Mouse (Mus musculus): ENCODE measurements around the gene Eif2ak4.

The Eif2ak4 gene

DNA sequence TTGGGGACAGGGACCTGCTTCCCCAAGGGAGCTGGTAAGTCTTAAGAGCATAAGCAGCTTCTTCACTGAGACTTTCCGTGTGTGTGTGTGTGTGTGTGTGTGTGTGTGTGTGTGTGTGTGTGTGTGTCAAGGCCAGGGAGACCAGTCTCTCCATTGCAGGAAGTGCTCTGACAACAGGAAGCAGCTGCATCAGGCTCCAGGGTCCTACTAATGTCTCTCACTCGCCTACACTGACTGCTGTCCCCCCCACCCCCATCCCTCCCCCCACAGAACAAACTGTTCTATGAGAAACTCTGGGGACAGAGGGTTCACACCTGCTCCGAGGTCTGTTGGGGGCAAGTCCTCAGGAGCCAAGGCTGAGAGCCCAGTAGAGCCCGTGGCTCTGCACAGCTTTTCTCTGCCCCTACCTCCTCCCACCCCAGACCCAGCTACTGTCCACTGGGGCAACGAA is 102.9 kb downstream of the Eif2ak4 start:
- in situ Hi-C loops (cut with MboI; ENCODE audit: low pct_unique_long_range_greater_than_20kb in 1 of 2, low sequenced_read_pairs in 2 of 2, unreplicated experiment in 1 of 2): loop anchor here in 1 of 2 experiments (25.0 kb wide), 1 partner anchor 396 kb away; no protein-coding TSS in a partner anchor

- in situ Hi-C loops (cut with MboI; ENCODE audit: low pct_unique_long_range_greater_than_20kb in 1 of 2, low sequenced_read_pairs in 2 of 2, unreplicated experiment in 1 of 2): loop anchor here in 1 of 2 experiments (25.0 kb wide), 1 partner anchor 395 kb away; no protein-coding TSS in a partner anchor
Measured at GRCm38 (mm10) chr2:118491741-118492395, 103.5 kb downstream of the Eif2ak4 start.

DNA sequence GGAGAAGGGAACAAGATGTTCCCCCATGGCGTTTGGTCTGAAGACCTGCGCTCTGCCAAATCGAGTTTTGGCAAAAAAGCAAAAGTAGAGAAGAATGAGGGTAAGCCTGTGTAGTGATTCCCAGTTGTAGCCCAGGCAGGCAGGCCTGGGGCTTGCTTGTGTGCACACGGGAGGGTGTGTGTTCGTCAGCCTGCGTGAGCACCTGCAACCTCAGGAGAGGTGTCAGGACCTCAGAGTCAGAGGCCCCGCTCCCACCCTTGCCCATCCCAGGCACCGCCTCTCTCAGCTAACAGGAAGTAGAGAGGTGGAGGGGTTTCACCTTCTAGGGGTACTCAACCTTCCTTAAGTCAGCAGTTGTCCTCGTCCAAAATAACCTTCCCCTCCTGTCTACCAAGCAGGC is 106.6 kb downstream of the Eif2ak4 start:
- in situ Hi-C loops (cut with MboI; ENCODE audit: low pct_unique_long_range_greater_than_20kb in 1 of 2, low sequenced_read_pairs in 2 of 2, unreplicated experiment in 1 of 2): loop anchor here in 1 of 2 experiments (25.0 kb wide), 1 partner anchor 392 kb away; no protein-coding TSS in a partner anchor

DNA sequence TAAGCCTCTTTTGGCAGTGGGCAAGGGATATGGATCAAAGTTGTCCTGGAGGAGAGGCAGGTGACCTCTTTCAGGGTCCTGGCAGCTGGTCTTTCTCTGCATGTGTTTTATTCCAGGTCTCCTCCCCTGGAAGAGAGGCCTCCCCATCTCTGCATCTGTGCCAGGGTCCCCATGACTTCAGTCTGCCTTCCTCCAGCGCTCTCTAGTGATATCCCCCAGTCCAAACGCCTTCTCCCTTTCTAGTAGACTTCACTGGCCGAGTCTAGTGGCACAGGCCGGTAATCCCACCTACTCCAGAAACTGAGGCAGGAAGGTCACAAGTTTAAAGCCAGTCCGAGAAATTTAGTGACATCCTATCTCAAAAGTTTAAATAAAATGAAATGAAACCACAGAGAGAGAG is 109.5 kb downstream of the Eif2ak4 start:
- in situ Hi-C loops (cut with MboI; ENCODE audit: low pct_unique_long_range_greater_than_20kb in 1 of 2, low sequenced_read_pairs in 2 of 2, unreplicated experiment in 1 of 2): loop anchor here in 1 of 2 experiments (25.0 kb wide), 1 partner anchor 389 kb away; no protein-coding TSS in a partner anchor

GRCm38 (mm10) chr2:118498476-118498875 is 110.1 kb downstream of the Eif2ak4 start:
- in situ Hi-C loops (cut with MboI; ENCODE audit: low pct_unique_long_range_greater_than_20kb in 1 of 2, low sequenced_read_pairs in 2 of 2, unreplicated experiment in 1 of 2): loop anchor here in 1 of 2 experiments (25.0 kb wide), 1 partner anchor 389 kb away; no protein-coding TSS in a partner anchor

DNA sequence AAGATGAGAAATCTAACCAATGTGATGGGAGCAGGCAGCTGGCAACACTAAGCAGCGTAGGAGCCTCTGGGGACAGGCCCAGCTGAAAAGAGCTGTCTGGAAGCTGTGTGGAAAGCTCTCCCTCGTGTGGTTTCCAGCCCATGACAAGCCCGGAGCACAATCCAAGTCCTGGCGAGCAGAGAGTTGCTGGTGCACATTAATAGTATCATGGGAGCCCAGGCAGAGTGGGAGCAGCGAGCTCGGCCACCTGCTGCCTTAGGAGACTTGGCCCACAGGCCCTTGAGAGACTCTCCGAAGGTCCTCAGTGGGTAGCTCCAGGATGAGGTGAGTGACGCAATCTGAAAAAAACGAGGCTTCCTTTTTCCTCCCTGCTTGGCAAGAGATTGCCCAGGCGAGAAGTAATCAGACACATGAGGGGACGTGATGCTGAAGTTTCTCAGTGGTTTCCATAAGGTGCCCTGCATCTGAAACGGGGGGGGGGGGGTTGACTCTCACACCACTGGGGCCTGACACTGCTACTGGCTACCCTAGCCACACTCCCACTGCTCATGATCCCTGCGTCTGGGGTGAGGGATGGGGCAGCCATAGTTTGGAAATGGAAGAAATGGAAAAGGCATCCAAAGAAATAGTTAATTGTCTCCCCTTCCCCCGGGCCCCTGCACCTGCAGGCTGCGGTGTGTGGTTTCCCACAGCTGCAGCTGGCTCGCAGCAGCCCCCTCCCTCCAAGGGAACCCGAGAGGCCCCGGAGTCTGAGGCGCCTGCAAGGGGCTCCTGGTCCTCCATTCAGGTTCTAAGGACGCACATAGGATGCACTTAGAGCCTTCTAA is 110.9 kb downstream of the Eif2ak4 start:
- in situ Hi-C loops (cut with MboI; ENCODE audit: low pct_unique_long_range_greater_than_20kb in 1 of 2, low sequenced_read_pairs in 2 of 2, unreplicated experiment in 1 of 2): loop anchor here in 1 of 2 experiments (25.0 kb wide), 1 partner anchor 388 kb away; no protein-coding TSS in a partner anchor

GRCm38 (mm10) chr2:118500191-118500590 is 111.8 kb downstream of the Eif2ak4 start:
- in situ Hi-C loops (cut with MboI; ENCODE audit: low pct_unique_long_range_greater_than_20kb in 1 of 2, low sequenced_read_pairs in 2 of 2, unreplicated experiment in 1 of 2): no loop called here

DNA sequence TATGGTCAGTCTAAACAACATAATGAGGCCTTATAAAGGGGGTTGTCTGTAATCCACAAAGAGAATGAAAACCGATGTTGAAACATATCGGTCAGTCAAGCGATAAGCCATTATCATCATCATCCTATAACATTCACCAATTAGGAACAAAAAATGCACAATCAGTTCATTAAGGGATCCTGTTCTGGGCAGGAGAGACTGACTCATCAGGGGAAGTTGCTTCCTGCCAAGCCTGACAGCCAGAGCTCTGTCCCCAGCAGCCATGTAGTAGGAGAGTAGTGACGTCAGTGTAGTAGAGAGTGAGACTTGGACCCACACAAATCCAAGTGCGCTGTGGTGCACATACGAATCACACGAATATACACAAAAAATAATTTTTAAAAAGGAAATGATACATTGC is 118.7 kb downstream of the Eif2ak4 start:
- in situ Hi-C loops (cut with MboI; ENCODE audit: low pct_unique_long_range_greater_than_20kb in 1 of 2, low sequenced_read_pairs in 2 of 2, unreplicated experiment in 1 of 2): no loop called here

DNA sequence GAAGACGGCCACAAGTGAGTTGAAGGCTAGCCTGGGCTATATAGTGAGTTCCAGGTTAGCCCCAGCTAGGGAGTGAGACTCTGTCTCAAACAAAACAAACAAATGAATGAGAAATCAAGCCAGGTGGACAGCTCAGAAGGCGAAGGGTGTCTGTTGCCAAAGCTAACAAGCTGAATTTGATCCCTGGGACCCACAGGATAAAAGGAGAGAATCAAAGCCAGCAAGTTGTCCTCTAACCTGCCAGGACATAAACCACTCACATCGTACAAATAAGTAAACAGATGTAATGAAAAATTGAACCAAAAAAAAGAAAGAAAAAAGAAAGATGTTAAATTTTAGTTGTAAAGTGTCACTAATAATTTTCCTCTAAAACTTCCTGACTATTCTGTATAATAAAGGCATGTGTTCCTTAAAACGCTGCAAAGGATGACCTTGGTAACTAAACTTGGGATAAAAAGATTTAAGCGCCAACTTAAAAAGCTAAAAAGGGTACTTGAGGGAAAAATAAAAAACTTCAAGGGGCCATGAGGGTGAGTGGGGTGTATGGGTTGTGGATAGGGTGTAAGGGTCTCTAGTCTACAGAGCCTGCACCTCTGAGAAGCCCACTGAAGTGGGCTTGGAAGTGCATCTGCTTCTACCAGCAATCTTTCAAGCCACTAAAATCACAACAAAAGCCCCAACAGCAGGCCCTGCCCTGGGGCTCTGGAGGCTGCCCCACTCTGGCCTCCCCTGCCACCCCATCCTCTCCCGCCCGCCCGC is 121.4 kb downstream of the Eif2ak4 start:
- in situ Hi-C loops (cut with MboI; ENCODE audit: low pct_unique_long_range_greater_than_20kb in 1 of 2, low sequenced_read_pairs in 2 of 2, unreplicated experiment in 1 of 2): no loop called here

- in situ Hi-C loops (cut with MboI; ENCODE audit: low pct_unique_long_range_greater_than_20kb in 1 of 2, low sequenced_read_pairs in 2 of 2, unreplicated experiment in 1 of 2): no loop called here
Measured at GRCm38 (mm10) chr2:118510447-118511310, 122.3 kb downstream of the Eif2ak4 start.

- in situ Hi-C loops (cut with MboI; ENCODE audit: low pct_unique_long_range_greater_than_20kb in 1 of 2, low sequenced_read_pairs in 2 of 2, unreplicated experiment in 1 of 2): no loop called here
Measured at GRCm38 (mm10) chr2:118511779-118512417, 123.5 kb downstream of the Eif2ak4 start.

DNA sequence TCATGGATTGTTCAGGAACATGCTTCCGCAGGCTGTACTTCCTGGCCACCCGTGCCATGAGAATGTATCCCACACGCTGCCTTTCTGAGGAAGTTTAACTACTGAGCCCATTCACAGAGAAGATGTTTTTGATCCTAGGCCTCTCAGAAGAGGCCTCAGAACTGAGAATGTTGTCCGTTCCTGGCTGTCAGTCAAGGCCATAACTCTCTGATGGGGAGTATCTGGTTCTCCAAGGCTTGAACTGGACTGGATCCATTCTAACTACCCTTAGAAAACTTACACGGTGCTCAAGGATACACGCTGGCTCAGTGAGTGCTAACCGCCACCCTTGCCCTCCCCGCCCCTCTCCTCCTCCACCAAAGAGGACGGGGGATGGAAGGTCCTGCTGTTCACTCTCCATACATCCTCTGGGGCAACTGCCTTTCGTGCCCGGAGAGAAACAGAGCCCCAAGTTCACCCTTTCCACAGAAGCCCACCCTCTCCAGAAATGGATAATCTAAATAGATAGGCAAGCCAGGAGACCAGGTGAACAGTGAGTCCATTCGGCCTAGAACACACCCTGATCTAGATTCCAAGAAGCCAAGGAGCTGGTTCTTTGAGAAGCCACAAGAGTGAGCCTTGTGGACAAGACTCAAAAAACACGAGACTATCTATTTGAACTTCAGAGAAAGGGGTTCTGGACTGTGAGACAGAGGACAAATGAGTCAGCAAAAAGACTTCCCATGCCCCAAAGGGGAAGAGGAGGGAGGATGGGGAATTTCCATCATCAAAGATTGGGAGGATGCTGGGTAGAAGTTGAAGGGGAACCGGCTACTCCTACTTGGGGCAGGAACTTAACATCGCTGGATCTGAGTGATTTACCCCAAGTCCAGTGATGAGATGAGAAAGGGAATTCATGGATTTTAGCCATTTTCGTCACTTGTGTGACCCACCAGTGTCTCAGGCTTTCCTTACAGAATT is 124.3 kb downstream of the Eif2ak4 start:
- in situ Hi-C loops (cut with MboI; ENCODE audit: low pct_unique_long_range_greater_than_20kb in 1 of 2, low sequenced_read_pairs in 2 of 2, unreplicated experiment in 1 of 2): no loop called here

- in situ Hi-C loops (cut with MboI; ENCODE audit: low pct_unique_long_range_greater_than_20kb in 1 of 2, low sequenced_read_pairs in 2 of 2, unreplicated experiment in 1 of 2): no loop called here
Measured at GRCm38 (mm10) chr2:118520042-118520933, 131.9 kb downstream of the Eif2ak4 start.

GRCm38 (mm10) chr2:118522265-118522664 is 133.8 kb downstream of the Eif2ak4 start:
- in situ Hi-C loops (cut with MboI; ENCODE audit: low pct_unique_long_range_greater_than_20kb in 1 of 2, low sequenced_read_pairs in 2 of 2, unreplicated experiment in 1 of 2): no loop called here

DNA sequence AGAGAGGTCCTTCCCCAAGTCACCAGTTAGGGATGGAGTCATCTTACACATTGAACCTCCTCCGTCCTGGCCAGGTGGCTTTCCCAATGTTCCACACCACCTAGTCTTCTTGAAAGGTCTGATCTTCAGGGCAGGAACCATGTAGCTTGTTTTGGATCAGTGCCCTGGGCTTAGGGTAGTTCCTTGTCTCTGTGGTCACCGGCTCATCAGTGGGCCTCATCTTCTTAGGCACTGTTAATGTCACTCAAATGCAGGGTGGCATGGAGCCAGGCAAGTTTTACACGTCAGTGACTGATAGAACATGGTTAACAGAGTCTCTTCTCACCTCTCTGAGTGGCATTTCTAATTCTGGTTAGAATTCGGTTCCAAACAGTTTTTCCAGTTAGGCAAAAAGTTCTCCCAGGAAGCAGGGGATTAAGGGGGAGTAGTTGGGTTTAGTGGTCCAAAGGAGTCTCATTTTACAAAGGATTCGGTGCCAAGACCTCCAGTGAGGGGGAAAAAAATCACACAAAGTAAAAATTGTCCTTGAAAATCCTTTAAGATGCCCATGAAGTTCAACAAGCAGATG is 134.8 kb downstream of the Eif2ak4 start:
- in situ Hi-C loops (cut with MboI; ENCODE audit: low pct_unique_long_range_greater_than_20kb in 1 of 2, low sequenced_read_pairs in 2 of 2, unreplicated experiment in 1 of 2): no loop called here

Data from mouse embryonic stem cell (cell line).